Mouse (Mus musculus): ENCODE measurements around the gene Chuk. TPM values are rescaled to one million over a fixed set of nuclear protein-coding genes. Genes with fewer than 3 reads are reported as not detected.

Gene Chuk
- polyA plus RNA-seq, 1 experiment from 2014 or later: 56.6 TPM

DNA sequence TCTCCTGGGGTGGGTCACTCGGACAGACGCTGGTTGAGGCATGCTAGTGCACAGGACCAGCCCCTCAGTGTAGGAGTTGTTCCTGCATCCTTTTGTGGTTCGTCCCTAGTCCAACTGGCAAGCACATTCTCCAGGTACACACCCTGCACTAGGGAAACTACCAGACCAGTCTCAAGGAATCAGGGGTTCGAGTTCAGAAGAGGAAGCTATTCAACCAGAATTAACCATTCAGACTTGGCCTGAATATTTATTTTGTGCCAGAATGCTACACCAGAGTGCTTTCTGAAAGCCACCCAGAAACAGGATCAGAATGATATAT is 37.4 kb downstream of the Chuk start:
- peak overlapping the region; percentile 75 for H3K9ac ChIP-seq (replicated peaks)
- H3K4me3 ChIP-seq (replicated peaks): peak overlapping the region; percentile 72
- H3K4me1 ChIP-seq (replicated peaks): peaks cover 21% of the 10 kb centered on the region
- H3K36me3 ChIP-seq: peaks cover 12% of the 10 kb centered on the region
- peak overlapping the region; percentile 87 for H3K4me2 ChIP-seq
- H3K27ac ChIP-seq: peak overlapping the region; percentile 62; the same call in 1 of the 2 replicates
- WGBS: 12% methylated on average over 4 of the region's 4 CpGs
- no peaks in the 10 kb centered on the region for H3K9me3 ChIP-seq
- ATAC-seq (ENCODE audit: insufficient number of reproducible peaks, insufficient read depth, low FRiP score, low TSS enrichment, low read depth): peak; percentile 91; the same call in 1 of the 2 replicates
- no peaks in the 10 kb centered on the region for H3K27me3 ChIP-seq

DNA sequence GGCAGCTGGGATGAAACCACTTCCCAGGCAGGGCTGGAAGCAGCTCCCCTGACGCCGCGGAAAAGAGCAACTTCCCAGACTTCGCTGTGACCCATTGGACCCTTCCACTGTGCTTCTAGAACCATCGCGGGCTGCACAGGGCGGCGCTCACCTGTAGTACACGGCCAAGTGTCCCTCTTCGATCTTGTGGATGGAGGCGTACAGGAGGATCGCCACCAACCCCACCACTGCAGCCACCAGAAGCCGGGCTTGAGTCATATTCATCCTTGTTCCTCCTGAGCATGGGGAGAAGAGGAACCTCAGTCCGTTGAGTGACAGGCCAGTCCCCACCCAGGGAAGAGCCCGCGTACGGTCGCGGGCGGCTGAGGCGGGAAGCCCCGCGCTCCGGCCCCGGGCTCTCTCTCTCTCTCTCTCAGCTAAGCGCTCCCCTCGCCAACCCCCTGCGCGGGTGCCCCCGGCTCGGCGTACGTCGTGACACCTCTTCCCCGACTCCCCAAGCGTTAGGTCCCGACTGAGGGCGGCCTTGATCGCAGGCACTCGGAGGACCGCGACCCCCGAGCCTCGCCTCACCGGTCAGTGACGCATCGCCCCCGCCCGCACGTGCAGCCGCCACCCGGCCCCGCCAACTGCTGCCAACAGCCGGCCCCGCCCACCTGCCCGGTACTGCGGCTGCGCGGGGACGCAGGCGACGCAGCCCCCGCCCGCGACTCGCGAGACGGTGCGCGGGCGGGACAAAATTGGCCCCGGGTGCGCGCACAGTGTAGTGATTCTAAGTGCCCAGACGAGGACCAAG is 38.0 kb downstream of the Chuk start, which contains the start of gene Erlin1:
Erlin1 (minus strand) TSS at position 665 of the 793 bp plus-strand sequence.
- under 1% methylated on average over 75 of the region's 75 CpGs for WGBS
- peaks cover 21% of the 10 kb centered on the region for H3K4me1 ChIP-seq (replicated peaks)
- H3K27ac ChIP-seq: peak within 1 kb of the TSS; percentile 62; the same call in 1 of the 2 replicates
- H3K4me2 ChIP-seq: peak within 1 kb of the TSS; percentile 87
- H3K27me3 ChIP-seq: no peaks in the 10 kb centered on the region
- H3K36me3 ChIP-seq: peaks cover 17% of the 10 kb centered on the region; the same call in 1 of the 2 replicates
- no peaks in the 10 kb centered on the region for H3K9me3 ChIP-seq
- H3K4me3 ChIP-seq (replicated peaks): peak within 1 kb of the TSS; percentile 72
- peak; percentile 89 for ATAC-seq (ENCODE audit: insufficient number of reproducible peaks, insufficient read depth, low FRiP score, low TSS enrichment, low read depth)
- H3K9ac ChIP-seq (replicated peaks): peak within 1 kb of the TSS; percentile 75

- H3K4me3 ChIP-seq (replicated peaks): peak overlapping the region; percentile 72
- peaks cover 21% of the 10 kb centered on the region for H3K4me1 ChIP-seq (replicated peaks)
- no peak overlapping the region for H3K9ac ChIP-seq (replicated peaks)
- 84% methylated on average over 4 of the region's 4 CpGs for WGBS
- no peak for ATAC-seq (ENCODE audit: insufficient number of reproducible peaks, insufficient read depth, low FRiP score, low TSS enrichment, low read depth)
- H3K4me2 ChIP-seq: peak overlapping the region; percentile 87
- H3K9me3 ChIP-seq: no peaks in the 10 kb centered on the region
- no peaks in the 10 kb centered on the region for H3K27me3 ChIP-seq
- no peak overlapping the region for H3K27ac ChIP-seq
- peaks cover 26% of the 10 kb centered on the region for H3K36me3 ChIP-seq
These were observed 39.0 kb downstream of the Chuk start for GRCm38 (mm10) chr19:44068232-44068631.

DNA sequence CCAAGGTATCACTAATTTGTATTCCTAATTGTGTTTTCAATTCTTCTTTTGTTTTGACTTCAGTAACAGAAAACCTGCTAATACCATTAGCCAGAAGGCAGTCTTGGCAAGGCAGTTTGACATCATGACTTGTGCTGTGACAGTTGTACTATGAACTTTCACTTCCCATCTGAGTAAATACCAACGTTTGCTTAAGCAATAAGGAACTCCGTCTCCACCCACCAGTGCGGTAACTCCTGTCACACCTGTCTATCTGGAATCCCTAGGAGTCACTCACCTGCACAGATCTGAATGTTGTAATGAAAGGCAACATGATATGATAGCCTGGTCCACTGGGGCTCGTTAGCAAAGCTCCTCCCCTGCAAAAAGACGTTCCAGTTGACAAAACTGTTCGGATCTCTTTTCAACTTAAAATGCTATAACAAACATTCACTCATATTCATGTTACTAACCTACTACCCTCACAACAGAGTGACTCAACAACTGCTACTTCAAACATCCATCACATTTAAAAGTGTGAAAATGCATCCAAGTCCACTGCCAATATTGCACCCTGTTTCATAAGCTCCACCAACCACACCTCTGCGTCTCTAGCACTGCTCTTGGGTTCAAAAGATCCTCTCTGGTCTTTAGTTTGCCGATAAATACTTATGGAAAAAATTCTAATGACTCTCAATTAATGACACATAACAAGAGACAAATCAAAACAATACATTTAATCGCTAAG is 39.8 kb downstream of the Chuk start:
- H3K4me3 ChIP-seq (replicated peaks): no peak overlapping the region
- peaks cover 27% of the 10 kb centered on the region for H3K36me3 ChIP-seq
- H3K27me3 ChIP-seq: no peaks in the 10 kb centered on the region
- WGBS: 78% methylated on average over 9 of the region's 9 CpGs
- no peak overlapping the region for H3K9ac ChIP-seq (replicated peaks)
- ATAC-seq (ENCODE audit: insufficient number of reproducible peaks, insufficient read depth, low FRiP score, low TSS enrichment, low read depth): no peak
- H3K9me3 ChIP-seq: no peaks in the 10 kb centered on the region
- no peak overlapping the region for H3K4me2 ChIP-seq
- H3K4me1 ChIP-seq (replicated peaks): peaks cover 21% of the 10 kb centered on the region
- H3K27ac ChIP-seq: no peak overlapping the region

DNA sequence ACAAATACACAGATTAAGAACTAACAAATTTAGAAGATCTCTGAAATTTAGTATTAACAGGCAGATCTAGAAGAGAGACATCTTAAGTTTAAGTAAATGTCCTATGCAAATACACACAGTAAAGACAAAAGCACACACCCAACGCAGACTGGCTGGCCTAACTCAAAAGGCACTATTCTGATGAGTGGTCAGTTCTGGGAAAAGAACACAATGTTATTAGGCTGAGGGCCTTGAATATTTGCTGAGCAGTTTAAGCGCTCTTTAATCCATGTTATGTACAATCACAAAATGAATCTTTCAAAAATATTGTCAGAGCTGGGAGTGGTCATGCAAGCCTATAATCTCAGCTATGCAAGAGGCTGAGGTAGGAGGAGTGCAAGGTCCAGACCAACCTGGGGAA is 42.5 kb downstream of the Chuk start:
- H3K9me3 ChIP-seq: no peaks in the 10 kb centered on the region
- no peak overlapping the region for H3K4me2 ChIP-seq
- no peaks in the 10 kb centered on the region for H3K27me3 ChIP-seq
- H3K4me1 ChIP-seq (replicated peaks): peaks cover 14% of the 10 kb centered on the region
- H3K9ac ChIP-seq (replicated peaks): no peak overlapping the region
- H3K36me3 ChIP-seq: peaks cover 50% of the 10 kb centered on the region
- 94% methylated on average over 2 of the region's 2 CpGs for WGBS
- H3K4me3 ChIP-seq (replicated peaks): no peak overlapping the region
- H3K27ac ChIP-seq: no peak overlapping the region
- no peak for ATAC-seq (ENCODE audit: insufficient number of reproducible peaks, insufficient read depth, low FRiP score, low TSS enrichment, low read depth)

- H3K4me3 ChIP-seq (replicated peaks): no peak overlapping the region
- peaks cover 59% of the 10 kb centered on the region for H3K36me3 ChIP-seq
- H3K9ac ChIP-seq (replicated peaks): no peak overlapping the region
- H3K27me3 ChIP-seq: no peaks in the 10 kb centered on the region
- no peaks in the 10 kb centered on the region for H3K9me3 ChIP-seq
- WGBS: 84% methylated on average over 7 of the region's 7 CpGs
- no peak for ATAC-seq (ENCODE audit: insufficient number of reproducible peaks, insufficient read depth, low FRiP score, low TSS enrichment, low read depth)
- peaks cover 10% of the 10 kb centered on the region for H3K4me1 ChIP-seq (replicated peaks)
- H3K4me2 ChIP-seq: no peak overlapping the region
- H3K27ac ChIP-seq: no peak overlapping the region
These were observed 43.5 kb downstream of the Chuk start for GRCm38 (mm10) chr19:44063773-44064172.

- no peak overlapping the region for H3K4me2 ChIP-seq
- H3K9ac ChIP-seq (replicated peaks): no peak overlapping the region
- peaks cover 82% of the 10 kb centered on the region for H3K36me3 ChIP-seq
- H3K4me3 ChIP-seq (replicated peaks): no peak overlapping the region
- no peaks in the 10 kb centered on the region for H3K27me3 ChIP-seq
- H3K9me3 ChIP-seq: no peaks in the 10 kb centered on the region
- H3K27ac ChIP-seq: no peak overlapping the region
- WGBS: 91% methylated on average over 3 of the region's 3 CpGs
- ATAC-seq (ENCODE audit: insufficient number of reproducible peaks, insufficient read depth, low FRiP score, low TSS enrichment, low read depth): no peak
- H3K4me1 ChIP-seq (replicated peaks): no peaks in the 10 kb centered on the region
These were observed 47.1 kb downstream of the Chuk start for GRCm38 (mm10) chr19:44060226-44060625.

- Histone ChIP-seq H3K4me2 (no peak overlapping the region), H3K9ac (replicated peaks) (no peak overlapping the region), H3K4me3 (replicated peaks) (no peak overlapping the region), H3K9me3 (no peaks in the 10 kb centered on the region), H3K27me3 (no peaks in the 10 kb centered on the region), H3K27ac (no peak overlapping the region), H3K4me1 (replicated peaks) (no peaks in the 10 kb centered on the region), H3K36me3 (peaks cover 60% of the 10 kb centered on the region)
- WGBS: 75% methylated on average over 4 of the region's 4 CpGs
- ATAC-seq (ENCODE audit: insufficient number of reproducible peaks, insufficient read depth, low FRiP score, low TSS enrichment, low read depth): no peak
These were observed 52.0 kb downstream of the Chuk start for GRCm38 (mm10) chr19:44055173-44055826.

DNA sequence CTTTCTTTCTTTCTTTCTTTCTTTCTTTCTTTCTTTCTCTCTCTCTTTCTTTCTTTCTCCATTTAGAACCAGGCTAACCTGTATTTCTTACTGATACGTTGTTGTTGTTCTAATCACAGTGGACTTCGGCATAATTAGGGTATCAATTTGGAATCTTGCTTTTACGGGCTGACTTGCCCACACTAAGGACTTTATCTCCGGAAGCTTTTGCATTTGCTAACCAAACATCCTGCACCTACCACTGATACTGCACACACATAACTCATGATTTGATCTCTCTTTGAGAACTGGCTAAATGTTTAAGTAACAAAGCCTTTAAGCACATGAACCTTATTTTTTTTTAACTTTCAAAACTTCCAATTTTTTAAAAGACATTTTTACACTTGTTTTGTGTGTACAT is 56.9 kb downstream of the Chuk start:
- Histone ChIP-seq H3K4me1 (replicated peaks) (no peaks in the 10 kb centered on the region), H3K27me3 (no peaks in the 10 kb centered on the region), H3K27ac (no peak overlapping the region), H3K9me3 (no peaks in the 10 kb centered on the region), H3K9ac (replicated peaks) (no peak overlapping the region), H3K4me2 (no peak overlapping the region), H3K36me3 (peaks cover 40% of the 10 kb centered on the region), H3K4me3 (replicated peaks) (no peak overlapping the region)
- WGBS: 80% methylated on average over 4 of the region's 4 CpGs
- ATAC-seq (ENCODE audit: insufficient number of reproducible peaks, insufficient read depth, low FRiP score, low TSS enrichment, low read depth): no peak

DNA sequence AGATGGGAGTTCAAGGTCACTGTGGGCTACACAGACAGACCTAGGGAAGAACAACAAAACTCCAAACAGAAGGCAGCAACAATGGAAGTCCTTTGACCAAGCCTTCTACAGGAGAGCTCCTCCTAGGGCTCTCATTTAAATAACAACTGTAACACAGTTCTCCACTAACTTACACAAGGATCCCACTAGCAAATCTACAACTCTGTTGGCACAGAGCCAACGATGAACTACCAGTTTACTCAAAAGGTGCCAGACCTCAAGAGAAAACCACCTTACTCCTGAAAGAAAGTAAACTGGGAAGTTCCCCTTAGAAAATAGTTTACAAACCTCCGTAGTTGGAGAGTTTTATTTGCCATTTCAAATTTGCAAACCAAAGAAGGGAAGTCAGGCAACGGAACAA is 58.0 kb downstream of the Chuk start:
- H3K27ac ChIP-seq: no peak overlapping the region
- 61% methylated on average over 3 of the region's 3 CpGs for WGBS
- H3K4me1 ChIP-seq (replicated peaks): no peaks in the 10 kb centered on the region
- H3K9ac ChIP-seq (replicated peaks): no peak overlapping the region
- no peak overlapping the region for H3K4me3 ChIP-seq (replicated peaks)
- peaks cover 43% of the 10 kb centered on the region for H3K36me3 ChIP-seq
- no peaks in the 10 kb centered on the region for H3K27me3 ChIP-seq
- no peak overlapping the region for H3K4me2 ChIP-seq
- no peak for ATAC-seq (ENCODE audit: insufficient number of reproducible peaks, insufficient read depth, low FRiP score, low TSS enrichment, low read depth)
- H3K9me3 ChIP-seq: no peaks in the 10 kb centered on the region

- 88% methylated on average over 3 of the region's 3 CpGs for WGBS
- H3K4me2 ChIP-seq: no peak overlapping the region
- no peak overlapping the region for H3K4me3 ChIP-seq (replicated peaks)
- H3K27ac ChIP-seq: no peak overlapping the region
- no peaks in the 10 kb centered on the region for H3K9me3 ChIP-seq
- no peak overlapping the region for H3K9ac ChIP-seq (replicated peaks)
- H3K4me1 ChIP-seq (replicated peaks): no peaks in the 10 kb centered on the region
- H3K27me3 ChIP-seq: no peaks in the 10 kb centered on the region
- H3K36me3 ChIP-seq: peaks cover 26% of the 10 kb centered on the region
- no peak for ATAC-seq (ENCODE audit: insufficient number of reproducible peaks, insufficient read depth, low FRiP score, low TSS enrichment, low read depth)
These were observed 61.4 kb downstream of the Chuk start for GRCm38 (mm10) chr19:44045847-44046246.

Measured in limb, embryonic 12.5 days (tissue).